Mouse (Mus musculus) testis, adult 2 months (tissue): ENCODE data around the gene Nfic. TPM values are rescaled to one million over a fixed set of nuclear protein-coding genes. Genes with fewer than 3 reads are reported as not detected.
A peak's percentile ranks its signal among the peaks of the same experiment; 100 is the strongest.

ENCODE experiments used
- H3K27ac ChIP-seq: fragments of 200-500 bp; 2 replicates; pipeline ENCODE4 v1.5.1; 2012; ENCODE audit warnings: low read depth, low read length; ENCODE audit not compliant: control insufficient read depth, insufficient read depth
- H3K27me3 ChIP-seq: fragments of 200-500 bp; 2 replicates; pipeline ENCODE4 v1.6.1; 2012; ENCODE audit warnings: mild to moderate bottlenecking, low read length, moderate library complexity; ENCODE audit not compliant: control insufficient read depth, insufficient read depth
- H3K36me3 ChIP-seq: fragments of 200-500 bp; 2 replicates; pipeline ENCODE4 v1.6.1; 2012; ENCODE audit warnings: mild to moderate bottlenecking, low read length; ENCODE audit not compliant: control insufficient read depth, insufficient read depth
- H3K4me1 ChIP-seq: fragments of 200-500 bp; 2 replicates; pipeline ENCODE4 v1.6.1; 2012; ENCODE audit warnings: low read length; ENCODE audit not compliant: control insufficient read depth, insufficient read depth
- H3K4me3 ChIP-seq: fragments of 200-500 bp; 2 replicates; pipeline ENCODE4 v1.5.1; 2012; ENCODE audit warnings: low read depth, mild to moderate bottlenecking, low read length, moderate library complexity, mixed read lengths; ENCODE audit not compliant: control insufficient read depth
- CTCF ChIP-seq: fragments of 200-500 bp; IDR thresholded peaks from 2 replicates; pipeline ENCODE4 v1.5.1; 2012; ENCODE audit warnings: low read depth, mild to moderate bottlenecking, inconsistent platforms, low read length, moderate library complexity; ENCODE audit not compliant: control insufficient read depth, insufficient read depth, insufficient replicate concordance
- POLR2A ChIP-seq: fragments of 200-500 bp; IDR thresholded peaks from 2 replicates; pipeline ENCODE4 v1.6.1; 2012; ENCODE audit warnings: low read depth, mild to moderate bottlenecking, inconsistent platforms, low read length, moderate library complexity; ENCODE audit not compliant: control insufficient read depth
- polyA plus RNA-seq: library from polyadenylated mRNA; depleted of rRNA; stranded (reverse); fragments of >200 nt; gene quantifications from 2 replicates; pipeline ENCODE4 v1.2.3, GENCODE M21; 2012; rRNA removed

The Nfic gene
- polyA plus RNA-seq, 1 experiment = 9.9 TPM

DNA sequence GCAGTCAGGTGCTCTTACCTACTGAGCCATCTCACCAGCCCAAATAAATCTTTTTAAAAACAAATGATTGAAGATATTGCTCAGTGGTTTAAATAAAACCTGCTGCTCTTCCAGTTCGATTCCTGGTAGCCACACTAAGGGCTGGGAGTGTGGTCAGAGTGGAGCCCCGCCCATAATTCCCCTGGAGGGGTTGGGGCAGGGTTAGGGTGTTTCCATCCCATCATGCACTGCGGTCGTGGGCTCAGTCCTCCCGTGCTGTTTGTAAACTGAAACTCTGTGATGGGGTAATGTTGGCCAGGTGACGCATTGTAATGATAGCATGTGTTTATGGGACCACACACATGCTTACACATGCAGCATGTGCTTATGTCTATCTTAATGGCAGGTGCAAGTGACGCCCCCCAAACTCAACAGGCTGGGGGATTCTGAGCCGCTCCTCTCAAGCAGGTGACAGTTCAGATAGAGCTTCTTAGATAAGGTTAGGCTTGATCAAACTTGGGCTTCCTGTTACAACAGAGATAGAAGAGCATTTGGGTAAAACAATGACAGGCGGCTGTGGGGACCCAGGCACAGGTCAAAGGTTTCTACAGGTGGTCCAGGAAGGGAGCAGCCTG, 103.7 kb downstream of the Nfic start:
- TF ChIP-seq CTCF (no peak), POLR2A (no peak)

DNA sequence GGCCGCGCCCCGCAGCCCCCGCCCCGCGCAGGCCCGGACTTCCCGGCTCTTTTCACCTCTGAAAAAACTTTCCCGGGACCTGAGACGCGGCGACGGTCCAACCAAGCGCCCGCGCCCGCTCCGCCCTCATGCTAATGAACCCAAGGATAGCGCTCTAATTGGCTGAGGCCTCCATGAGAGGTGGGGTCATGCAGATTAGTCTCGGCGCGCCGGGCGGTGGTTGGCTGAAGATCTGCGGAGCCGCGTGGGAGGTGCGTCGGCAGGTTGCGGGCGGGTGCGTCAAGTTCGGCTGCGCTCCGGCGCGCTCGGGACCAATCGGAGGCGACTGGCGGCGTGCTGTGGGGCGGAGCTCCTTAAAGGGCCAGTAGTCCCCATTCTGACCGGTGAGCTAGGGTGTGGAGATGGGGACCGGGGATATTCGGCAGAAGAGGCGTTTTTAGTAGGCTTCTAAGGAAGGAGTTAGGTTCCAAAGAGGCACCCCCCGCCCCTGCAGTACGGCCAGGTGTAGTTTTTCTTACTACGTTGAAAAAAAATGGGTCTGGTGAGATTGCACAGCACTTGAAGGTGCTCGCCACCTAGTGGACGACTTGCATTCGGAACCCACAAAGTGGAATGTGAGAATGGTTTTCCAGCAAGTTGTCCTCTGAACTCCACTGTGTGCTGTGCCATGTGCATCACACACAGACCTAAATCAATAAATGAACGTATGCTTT, 104.9 kb downstream of the Nfic start, which contains the start of gene Hmg20b:
TSS of gene Hmg20b (minus strand) at position 130 of the 713 bp plus-strand sequence.
- Histone ChIP-seq H3K4me3 (peak within 1 kb of the TSS; percentile 83), H3K36me3 (no peaks in the 10 kb centered on the region), H3K4me1 (peaks cover 36% of the 10 kb centered on the region), H3K27ac (peak within 1 kb of the TSS; percentile 22; the same call in 1 of the 2 replicates), H3K27me3 (no peaks in the 10 kb centered on the region)
- TF ChIP-seq POLR2A = no peak
- TF ChIP-seq CTCF = peak; percentile 59

More for the DNA sequence above, 103.7 kb downstream of the Nfic start:
- Histone ChIP-seq H3K36me3 (no peaks in the 10 kb centered on the region), H3K27me3 (no peaks in the 10 kb centered on the region), H3K4me1 (peaks cover 38% of the 10 kb centered on the region), H3K27ac (no peak overlapping the region), H3K4me3 (no peak overlapping the region)

DNA sequence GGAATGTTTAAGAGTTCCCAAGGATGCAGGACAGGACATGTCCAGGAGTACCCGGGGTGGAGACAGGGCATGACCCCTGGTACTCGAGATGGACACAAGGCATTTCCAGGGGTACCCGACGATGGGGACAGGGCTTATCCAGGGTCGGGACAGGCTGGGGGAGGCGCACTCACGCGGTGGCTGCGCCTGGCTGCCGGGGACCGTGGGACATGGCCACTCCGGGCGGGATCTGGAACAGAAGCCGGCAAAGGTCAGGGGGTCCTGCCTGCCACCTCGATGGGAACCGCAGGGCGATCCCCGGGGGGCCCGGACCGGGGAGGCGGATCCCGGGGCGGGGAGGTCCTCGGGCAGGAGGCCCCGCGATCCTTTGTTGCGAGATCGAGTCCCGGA, 105.5 kb downstream of the Nfic start:
- Histone ChIP-seq H3K36me3 (no peaks in the 10 kb centered on the region), H3K4me3 (peak overlapping the region; percentile 83), H3K4me1 (peaks cover 34% of the 10 kb centered on the region), H3K27me3 (no peaks in the 10 kb centered on the region), H3K27ac (no peak overlapping the region)
- TF ChIP-seq CTCF = no peak
- no peak for TF ChIP-seq POLR2A

DNA sequence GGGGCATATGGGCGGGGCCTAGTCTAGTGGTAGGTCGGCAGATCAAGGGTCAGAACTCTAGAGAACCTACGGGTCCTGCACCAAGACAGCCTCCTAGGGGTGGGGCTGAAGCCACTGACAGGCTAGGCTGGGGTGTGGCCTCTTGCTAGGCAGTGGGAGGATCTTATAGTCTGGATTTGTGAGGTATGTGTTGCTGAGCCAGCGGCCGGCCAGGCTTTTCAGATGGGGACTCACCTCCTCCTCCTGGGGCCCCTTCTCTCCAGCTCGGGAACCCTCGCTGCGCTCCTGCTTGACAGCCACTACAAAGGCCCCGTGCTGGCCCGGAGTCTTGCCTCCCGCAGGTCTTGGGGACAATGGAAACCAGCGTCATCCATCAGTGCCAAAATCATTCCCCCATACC, 106.3 kb downstream of the Nfic start:
- Histone ChIP-seq H3K27me3 (no peaks in the 10 kb centered on the region), H3K4me1 (peaks cover 32% of the 10 kb centered on the region), H3K36me3 (no peaks in the 10 kb centered on the region), H3K4me3 (no peak overlapping the region), H3K27ac (no peak overlapping the region)
- no peak for TF ChIP-seq POLR2A
- no peak for TF ChIP-seq CTCF

DNA sequence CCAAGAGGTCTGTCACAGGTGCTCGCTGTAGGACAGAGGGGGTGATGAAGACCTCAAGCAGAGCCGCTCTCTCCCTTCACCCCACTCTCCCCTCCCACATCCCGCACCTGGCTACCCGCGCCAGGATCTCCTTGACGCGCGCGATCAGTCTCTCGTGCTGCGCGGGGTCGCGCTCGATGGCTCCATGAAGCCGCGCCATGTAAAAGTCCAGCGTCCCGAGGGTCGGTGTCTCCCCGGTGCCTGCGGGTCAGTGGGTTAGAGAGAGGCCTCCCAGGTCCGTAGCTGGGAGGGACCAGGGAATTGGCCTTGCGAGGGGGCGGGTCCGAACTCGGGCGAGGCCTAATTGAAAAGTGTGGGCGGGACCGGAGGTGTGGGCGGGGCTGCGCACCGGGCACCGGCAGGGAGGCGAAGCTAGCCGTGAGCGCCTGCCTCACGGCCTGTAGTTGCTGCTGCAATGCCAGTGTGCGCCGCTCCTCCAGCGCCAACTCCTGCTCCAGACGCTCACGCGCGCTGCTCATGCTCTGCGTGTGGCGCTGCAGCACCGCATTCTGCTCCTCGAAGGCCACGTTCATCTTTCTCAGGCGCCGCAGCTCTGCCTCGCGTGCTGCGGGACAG, 108.9 kb downstream of the Nfic start:
- peak overlapping the region; percentile 50 for H3K27ac ChIP-seq
- no peaks in the 10 kb centered on the region for H3K36me3 ChIP-seq
- no peaks in the 10 kb centered on the region for H3K27me3 ChIP-seq
- H3K4me1 ChIP-seq = peaks cover 35% of the 10 kb centered on the region
- TF ChIP-seq POLR2A (peak; percentile 79; the same call in 1 of the 2 replicates), CTCF (peak; percentile 16; the same call in 1 of the 2 replicates)
- H3K4me3 ChIP-seq = peak overlapping the region; percentile 82

Other genes starting within 250 kb of the Nfic start
- 0.25 and 0.26 TPM in 2 replicates for gene Atcay, start 224.8 kb downstream of the Nfic start, polyA plus RNA-seq
- 11.6 and 12.5 TPM in 2 replicates for gene Zfr2, start 222.5 kb downstream of the Nfic start, polyA plus RNA-seq
- gene Matk, start 202.7 kb downstream of the Nfic start, polyA plus RNA-seq = 3.0 and 3.5 TPM in 2 replicates
- 181 and 261 TPM in 2 replicates for gene Mrpl54, start 188.7 kb downstream of the Nfic start, polyA plus RNA-seq
- 53.5 and 77.2 TPM in 2 replicates for gene Apba3, start 188.7 kb downstream of the Nfic start, polyA plus RNA-seq
- gene Tjp3, start 164.1 kb downstream of the Nfic start, polyA plus RNA-seq = 0.56 and 0.99 TPM in 2 replicates
- 10.1 and 10.4 TPM in 2 replicates for gene Pip5k1c, start 162.7 kb downstream of the Nfic start, polyA plus RNA-seq
- gene Cactin, start 134.5 kb downstream of the Nfic start, polyA plus RNA-seq = 13.4 and 16.5 TPM in 2 replicates
- 0.47 and 0.91 TPM in 2 replicates for gene Tbxa2r, start 126.9 kb downstream of the Nfic start, polyA plus RNA-seq
- 3.3 and 4.1 TPM in 2 replicates for gene Gipc3, start 112.4 kb downstream of the Nfic start, polyA plus RNA-seq
- gene Hmg20b, start 105.2 kb downstream of the Nfic start, polyA plus RNA-seq = 23.0 and 27.7 TPM in 2 replicates
- 33.1 and 39.7 TPM in 2 replicates for gene Mfsd12, start 98.1 kb downstream of the Nfic start, polyA plus RNA-seq
- 273 and 296 TPM in 2 replicates for gene 4930404N11Rik, start 89.8 kb downstream of the Nfic start, polyA plus RNA-seq
- gene Fzr1, start 77.1 kb downstream of the Nfic start, polyA plus RNA-seq = 161 and 178 TPM in 2 replicates
- 38.5 and 46.3 TPM in 2 replicates for gene Dohh, start 71.2 kb downstream of the Nfic start, polyA plus RNA-seq
- 1.2 and 1.6 TPM in 2 replicates for gene Gm48551, start 71.2 kb downstream of the Nfic start, polyA plus RNA-seq
- gene Gm48552, start 66.6 kb downstream of the Nfic start, polyA plus RNA-seq = 0.65 TPM in 1 of 2 replicates, not detected in the other
- 3,568 and 3,612 TPM in 2 replicates for gene Smim24, start 62.6 kb downstream of the Nfic start, polyA plus RNA-seq
- 147 and 163 TPM in 2 replicates for gene Celf5, start 27.1 kb upstream of the Nfic start, polyA plus RNA-seq
- 70.4 and 71.3 TPM in 2 replicates for gene Ncln, start 40.8 kb upstream of the Nfic start, polyA plus RNA-seq
- 0.04 and 0.13 TPM in 2 replicates for gene S1pr4, start 44.5 kb upstream of the Nfic start, polyA plus RNA-seq
- 1.0 and 1.2 TPM in 2 replicates for gene Gna15, start 68.6 kb upstream of the Nfic start, polyA plus RNA-seq
- gene Gna11, start 89.6 kb upstream of the Nfic start, polyA plus RNA-seq = 26.3 and 28.9 TPM in 2 replicates
- gene Aes, start 103.9 kb upstream of the Nfic start, polyA plus RNA-seq = 154 and 172 TPM in 2 replicates
- 19.0 and 22.1 TPM in 2 replicates for gene Tle2, start 118.9 kb upstream of the Nfic start, polyA plus RNA-seq
- 16.5 and 16.9 TPM in 2 replicates for gene Tle6, start 145.4 kb upstream of the Nfic start, polyA plus RNA-seq
- 0.47 and 0.68 TPM in 2 replicates for gene BC025920, start 150.6 kb upstream of the Nfic start, polyA plus RNA-seq
- gene Sirt6, start 172.2 kb upstream of the Nfic start, polyA plus RNA-seq = 6.7 and 7.2 TPM in 2 replicates
- gene Ankrd24, start 172.9 kb upstream of the Nfic start, polyA plus RNA-seq = 17.3 and 20.4 TPM in 2 replicates
- gene Gm10778, start 193.4 kb upstream of the Nfic start, polyA plus RNA-seq = 0.34 and 0.48 TPM in 2 replicates
- 0.79 and 1.9 TPM in 2 replicates for gene Zfp433, start 249.2 kb upstream of the Nfic start, polyA plus RNA-seq